Mouse (Mus musculus) retina, postnatal 7 days (tissue): ENCODE data around the gene Cask.

Experiments used
- DNase-seq: peaks from one replicate; pipeline ENCODE4 v3.0.0-alpha.2; 2012; ENCODE audit warnings: low read depth, low spot score

Gene Cask

DNA sequence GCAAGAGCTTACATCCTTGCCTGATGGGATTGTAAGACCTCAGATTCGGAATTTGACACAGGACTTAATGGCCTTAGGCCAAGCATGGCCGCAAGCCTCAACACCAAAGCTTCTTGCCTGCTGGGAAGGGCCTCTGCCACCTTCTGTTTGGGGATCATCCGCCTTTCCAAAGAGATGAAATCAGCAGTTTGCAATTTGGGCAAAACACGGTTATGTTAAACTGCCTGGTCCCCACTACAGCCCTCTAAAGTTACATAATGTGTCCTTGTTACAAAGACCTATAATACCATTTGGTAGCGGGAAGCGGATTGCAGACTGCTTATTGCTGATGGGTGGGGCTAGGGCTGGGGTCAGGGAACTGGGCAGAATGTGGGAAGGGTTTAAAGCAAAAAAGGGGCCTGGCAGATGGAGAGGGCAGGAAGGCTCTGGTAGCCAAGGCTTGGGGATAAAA is 384.0 kb downstream of the Cask start:
- DNase-seq, result no peak
